Mouse (Mus musculus) hindbrain, postnatal 0 days (tissue): ENCODE data around the gene Smtnl2. TPM values are rescaled to one million over a fixed set of nuclear protein-coding genes. Genes with fewer than 3 reads are reported as not detected.

Experiments
- ATAC-seq: fragments of 200-750 bp; cut with Nextera tagmentation; 2 replicates; pipeline ENCODE4 v1.8.0; 2017; ENCODE audit warnings: mild to moderate bottlenecking, moderate TSS enrichment, moderate library complexity
- DNase-seq: peaks from one replicate; pipeline ENCODE4 v3.0.0-alpha.2; 2015; ENCODE audit warnings: low spot score
- H3K27ac ChIP-seq: fragments of 300-500 bp; sonication (generic); 2 replicates; pipeline ENCODE4 v1.5.1; 2014; ENCODE audit warnings: mild to moderate bottlenecking
- H3K27me3 ChIP-seq: fragments of 300-500 bp; sonication (generic); 2 replicates; pipeline ENCODE4 v1.6.1; 2014; ENCODE audit warnings: low read length, mixed read lengths; ENCODE audit not compliant: insufficient read depth
- H3K36me3 ChIP-seq: fragments of 300-500 bp; sonication (generic); 2 replicates; pipeline ENCODE4 v1.6.1; 2014; ENCODE audit warnings: low read length, mixed read lengths; ENCODE audit not compliant: insufficient read depth
- H3K4me1 ChIP-seq: fragments of 300-500 bp; sonication (generic); 2 replicates; pipeline ENCODE4 v1.6.1; 2014; ENCODE audit warnings: antibody characterized with exemption, low read length, mixed read lengths; ENCODE audit not compliant: insufficient read depth
- H3K4me2 ChIP-seq: fragments of 300-500 bp; sonication (generic); 2 replicates; pipeline ENCODE4 v1.6.1; 2014; ENCODE audit warnings: low read depth, mild to moderate bottlenecking, low read length, moderate library complexity, mixed read lengths
- H3K4me3 ChIP-seq: fragments of 300-500 bp; sonication (generic); 2 replicates; pipeline ENCODE4 v1.5.1; 2014; ENCODE audit warnings: low read length
- H3K9ac ChIP-seq: fragments of 300-500 bp; sonication (generic); replicated peaks from 2 replicates; pipeline ENCODE4 v1.6.1; 2014; ENCODE audit warnings: mild to moderate bottlenecking, low read length, moderate library complexity, mixed read lengths
- H3K9me3 ChIP-seq: fragments of 300-500 bp; sonication (generic); 2 replicates; pipeline ENCODE4 v1.6.1; 2016; ENCODE audit warnings: low read length, mixed read lengths
- CTCF ChIP-seq: IDR thresholded peaks from 2 replicates; pipeline ENCODE4 v1.5.1; 2016; ENCODE audit warnings: antibody characterized with exemption, control low read depth, low read depth
- WGBS: fragments of 180-500 bp; shearing (Covaris S2); extraction: QIAGEN DNeasy Blood & Tissue Kit; methylation state at CpG from one replicate; pipeline ENCODE4 v1.1.7; 2014; 5-methylcytosine and 5-hydroxymethylcytosine counted together
- polyA plus RNA-seq: library from polyadenylated mRNA; unstranded; fragments of >200 nt; fragmentation: Nextera tagmentation; extraction: Ambion mirVana; gene quantifications from 2 replicates; pipeline ENCODE4 v1.2.1, GENCODE M21; 2015
- total RNA-seq: library from RNA; depleted of rRNA; stranded (reverse); fragments of >200 nt; gene quantifications from 2 replicates; pipeline ENCODE4 v1.2.3, GENCODE M21; 2014

The Smtnl2 gene
- total and polyA plus RNA-seq, 2 experiments from 2014 or later = 9.7 to 19.1 TPM

- Histone ChIP-seq H3K4me3 (no peak overlapping the region), H3K4me1 (no peaks in the 10 kb centered on the region), H3K9ac (no peak overlapping the region), H3K36me3 (no peaks in the 10 kb centered on the region), H3K4me2 (no peak overlapping the region), H3K27me3 (no peaks in the 10 kb centered on the region), H3K9me3 (no peaks in the 10 kb centered on the region), H3K27ac (no peak overlapping the region)
- 27% methylated on average over 5 of the region's 5 CpGs for whole genome bisulfite sequencing
- no peak for TF ChIP-seq CTCF
- DNase-seq = peak; percentile 20
- ATAC-seq = no peak
Observed at GRCm38 (mm10) chr11:72393669-72394068, 17.8 kb downstream of the Smtnl2 start.

- Histone ChIP-seq H3K9me3 (no peaks in the 10 kb centered on the region), H3K27ac (no peak overlapping the region), H3K4me3 (no peak overlapping the region), H3K4me1 (no peaks in the 10 kb centered on the region), H3K27me3 (no peaks in the 10 kb centered on the region), H3K9ac (no peak overlapping the region), H3K4me2 (no peak overlapping the region), H3K36me3 (no peaks in the 10 kb centered on the region)
- ATAC-seq = no peak
- 83% methylated on average over 3 of the region's 3 CpGs for WGBS
- no peak for TF ChIP-seq CTCF
- no peak for DNase-seq
Observed at GRCm38 (mm10) chr11:72393243-72393642, 18.3 kb downstream of the Smtnl2 start.

GRCm38 (mm10) chr11:72391181-72391580 is 20.3 kb downstream of the Smtnl2 start:
- no peaks in the 10 kb centered on the region for H3K36me3 ChIP-seq
- H3K4me1 ChIP-seq = no peaks in the 10 kb centered on the region
- H3K27ac ChIP-seq = no peak overlapping the region
- ATAC-seq (no peak), DNase-seq (no peak)
- H3K4me2 ChIP-seq = no peak overlapping the region
- no peak for TF ChIP-seq CTCF
- H3K27me3 ChIP-seq = no peaks in the 10 kb centered on the region
- WGBS = 93% methylated on average over 13 of the region's 13 CpGs
- H3K9me3 ChIP-seq = no peaks in the 10 kb centered on the region
- no peak overlapping the region for H3K4me3 ChIP-seq
- H3K9ac ChIP-seq = no peak overlapping the region

- Histone ChIP-seq H3K4me2 (no peak overlapping the region), H3K27ac (no peak overlapping the region), H3K9me3 (no peaks in the 10 kb centered on the region), H3K4me3 (no peak overlapping the region), H3K36me3 (no peaks in the 10 kb centered on the region), H3K27me3 (no peaks in the 10 kb centered on the region), H3K4me1 (no peaks in the 10 kb centered on the region), H3K9ac (no peak overlapping the region)
- TF ChIP-seq CTCF = no peak
- no peak for ATAC-seq
- WGBS = 79% methylated on average over 7 of the region's 7 CpGs
- no peak for DNase-seq
Observed at GRCm38 (mm10) chr11:72389407-72390142, 21.9 kb downstream of the Smtnl2 start.

- Histone ChIP-seq H3K27me3 (no peaks in the 10 kb centered on the region), H3K36me3 (no peaks in the 10 kb centered on the region), H3K9me3 (no peaks in the 10 kb centered on the region), H3K9ac (no peak overlapping the region), H3K4me1 (no peaks in the 10 kb centered on the region), H3K4me3 (no peak overlapping the region), H3K4me2 (no peak overlapping the region), H3K27ac (no peak overlapping the region)
- no peak for ATAC-seq
- no peak for DNase-seq
- no peak for TF ChIP-seq CTCF
- 94% methylated on average over 6 of the region's 6 CpGs for WGBS
Observed at GRCm38 (mm10) chr11:72388113-72388529, 23.4 kb downstream of the Smtnl2 start.

DNA sequence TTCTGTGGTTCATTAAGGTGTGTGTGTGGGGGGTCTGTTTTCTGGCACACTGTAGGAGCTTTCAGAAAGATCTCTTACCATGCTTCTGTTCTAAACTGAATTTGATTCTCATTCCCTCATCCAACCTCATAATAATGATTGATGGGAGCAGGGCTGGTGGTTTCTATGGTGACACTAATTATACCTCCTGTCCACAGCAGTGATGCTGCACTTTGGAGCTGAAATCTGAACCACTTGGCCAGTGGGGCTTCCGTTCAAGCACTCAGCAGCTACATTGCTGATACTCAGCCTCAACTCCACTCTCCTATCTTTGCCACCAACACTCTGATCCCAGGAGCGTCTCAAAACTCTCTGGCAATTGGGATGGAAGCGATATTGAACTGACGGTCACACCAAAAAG is 32.2 kb downstream of the Smtnl2 start:
- H3K27me3 ChIP-seq = no peaks in the 10 kb centered on the region
- ATAC-seq = no peak
- no peak for TF ChIP-seq CTCF
- H3K4me3 ChIP-seq = no peak overlapping the region
- no peaks in the 10 kb centered on the region for H3K4me1 ChIP-seq
- H3K9ac ChIP-seq = no peak overlapping the region
- 71% methylated on average over 4 of the region's 4 CpGs for WGBS
- DNase-seq = peak; percentile 19
- no peak overlapping the region for H3K27ac ChIP-seq
- H3K36me3 ChIP-seq = no peaks in the 10 kb centered on the region
- H3K4me2 ChIP-seq = no peak overlapping the region
- no peaks in the 10 kb centered on the region for H3K9me3 ChIP-seq

DNA sequence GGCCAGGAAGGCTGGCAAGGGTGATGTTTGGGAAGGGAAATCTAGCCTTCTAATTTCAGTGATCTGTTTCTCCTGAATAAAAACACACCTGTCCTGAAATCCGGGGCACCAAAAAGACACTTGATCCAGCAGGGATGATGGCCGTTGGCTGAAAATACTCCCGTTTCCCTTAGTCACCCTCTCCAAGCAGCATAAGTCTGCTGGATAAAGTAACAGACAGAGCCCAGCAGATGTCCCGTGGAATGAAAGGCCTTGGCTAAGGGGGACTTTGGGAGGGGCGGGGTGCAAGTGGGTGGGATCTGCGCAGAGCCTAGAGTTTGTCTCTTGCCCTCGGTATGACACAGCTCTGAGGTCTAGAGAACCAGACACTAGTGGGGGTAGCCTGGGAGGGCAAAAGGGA is 33.3 kb downstream of the Smtnl2 start:
- DNase-seq (no peak), ATAC-seq (no peak)
- H3K4me1 ChIP-seq = no peaks in the 10 kb centered on the region
- H3K27me3 ChIP-seq = no peaks in the 10 kb centered on the region
- TF ChIP-seq CTCF = no peak
- H3K9me3 ChIP-seq = no peaks in the 10 kb centered on the region
- no peak overlapping the region for H3K27ac ChIP-seq
- WGBS = 72% methylated on average over 7 of the region's 7 CpGs
- H3K4me2 ChIP-seq = no peak overlapping the region
- no peak overlapping the region for H3K9ac ChIP-seq
- H3K36me3 ChIP-seq = no peaks in the 10 kb centered on the region
- no peak overlapping the region for H3K4me3 ChIP-seq
